Mouse (Mus musculus) left cerebral cortex, adult 18-20 months (tissue): ENCODE measurements at regions not wholly inside any gene's neighbourhood (a gene's known extent, or its start where the extent isn't known, plus 50 kb on each side); places are given as distances from the start of the nearest gene placed in this dataset.
A peak's percentile ranks its signal among the peaks of the same experiment; 100 is the strongest.
"Not testable (repeated sequence)": the region's sequence is repeated elsewhere in the genome, so short reads cannot be mapped to it uniquely, and the experiment has no call there.

ENCODE experiments used
- DNase-seq, 2 experiments: peaks; one replicate each; pipeline ENCODE4 v3.0.0; 2021 to 2022; ENCODE audit warnings: low spot score in 2 of 2, mixed read lengths in 1 of 2

DNA sequence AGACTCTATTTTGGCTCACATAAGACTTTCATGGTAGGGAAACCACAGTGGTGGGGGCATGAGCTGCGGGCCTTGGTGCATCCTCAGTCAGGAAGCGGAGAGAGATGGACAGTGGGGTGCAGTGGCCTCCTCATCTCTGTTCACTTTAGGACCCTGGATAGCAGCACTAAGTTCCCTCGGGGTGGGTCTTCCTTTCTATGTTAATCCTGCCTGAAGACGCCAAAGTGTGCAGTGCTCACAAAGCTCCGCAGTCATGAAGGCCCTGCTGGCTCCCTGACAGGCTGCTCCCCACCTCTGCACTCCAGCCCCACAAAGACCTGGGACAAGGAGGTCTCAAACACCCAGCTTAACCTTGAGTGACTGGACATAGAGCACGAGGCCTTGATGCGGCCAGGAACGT lies 56.8 kb downstream of the Sox1 start:
- no peak for DNase-seq

DNA sequence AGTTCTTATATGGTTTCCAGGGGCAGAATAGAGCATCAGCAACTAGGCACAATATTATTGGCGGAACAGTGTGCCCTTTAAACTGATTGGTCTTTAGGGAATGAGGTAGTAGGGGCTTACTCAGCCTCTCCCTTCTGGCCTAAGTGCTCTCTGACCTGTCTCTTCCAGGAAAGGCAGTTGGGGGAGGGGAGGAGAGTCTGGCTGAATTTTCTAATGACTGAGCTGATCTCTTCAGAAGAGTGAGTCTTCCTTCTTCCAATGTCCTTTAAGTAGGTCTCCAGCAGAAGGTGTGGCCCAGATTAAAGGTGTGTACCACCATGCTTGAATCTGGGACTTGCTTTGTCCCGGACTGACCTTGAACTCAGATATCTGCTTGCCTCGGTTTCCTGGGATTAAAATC lies 60.3 kb downstream of the Sox1 start:
- not testable (repeated sequence) for DNase-seq

DNA sequence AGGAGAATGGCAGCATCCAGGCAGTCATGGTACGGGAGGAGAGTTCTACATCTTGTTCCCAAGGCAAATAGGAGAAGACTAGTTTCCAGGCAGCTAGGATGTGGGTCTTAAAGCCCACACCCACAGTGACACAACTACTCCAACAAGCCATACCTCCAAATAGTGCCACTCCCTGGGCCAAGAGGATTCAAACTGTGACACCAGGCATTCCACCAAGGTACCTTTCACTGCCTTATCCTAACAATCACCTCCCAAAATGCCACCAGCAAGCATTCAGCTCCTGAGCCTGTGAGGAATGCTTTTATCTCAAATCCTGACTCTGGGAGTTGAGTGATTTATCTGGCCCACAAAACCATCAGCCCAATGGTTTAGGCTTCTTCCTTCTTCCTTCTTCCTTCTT lies 61.2 kb downstream of the Sox1 start:
- DNase-seq = no peak

DNA sequence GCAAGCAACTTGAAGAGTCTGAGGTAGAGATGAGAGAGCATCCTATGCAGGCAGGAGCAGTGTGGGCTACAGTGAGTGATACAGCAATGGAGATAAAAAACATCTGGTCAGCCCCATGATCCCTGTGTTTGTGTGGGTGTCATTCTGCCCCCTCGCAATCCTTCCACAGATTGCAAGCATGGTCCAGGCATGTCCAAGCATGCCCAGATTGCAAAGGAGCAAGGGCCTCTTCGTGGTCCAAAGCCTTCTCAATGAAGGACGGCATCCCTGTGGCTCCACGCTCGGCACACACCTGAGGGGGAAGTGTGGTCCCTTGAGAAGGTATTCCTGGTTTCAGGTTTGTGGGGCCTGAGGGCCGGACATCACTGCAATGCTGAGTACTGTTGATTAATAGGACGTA lies 61.9 kb downstream of the Sox1 start:
- DNase-seq = no peak

DNA sequence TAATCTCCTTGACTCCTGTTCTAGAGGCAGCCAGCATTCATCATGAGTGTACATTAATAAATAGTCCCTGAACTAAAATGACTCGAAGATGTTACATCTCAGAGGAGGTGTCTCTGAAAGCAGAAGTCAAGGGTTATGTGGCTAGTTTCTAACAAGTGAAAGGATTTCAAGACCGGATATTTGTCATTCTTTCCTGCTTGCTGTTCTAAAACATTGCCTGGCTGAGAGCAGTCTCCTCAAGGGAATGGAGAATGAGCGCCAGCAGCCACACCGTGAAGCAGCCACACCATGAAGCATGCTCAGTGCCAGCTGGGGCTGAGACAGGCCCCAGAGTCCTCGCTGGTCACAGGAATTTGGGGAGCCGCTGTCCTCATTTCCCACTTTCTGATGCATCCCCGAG lies 71.8 kb downstream of the Sox1 start:
- no peak for DNase-seq

DNA sequence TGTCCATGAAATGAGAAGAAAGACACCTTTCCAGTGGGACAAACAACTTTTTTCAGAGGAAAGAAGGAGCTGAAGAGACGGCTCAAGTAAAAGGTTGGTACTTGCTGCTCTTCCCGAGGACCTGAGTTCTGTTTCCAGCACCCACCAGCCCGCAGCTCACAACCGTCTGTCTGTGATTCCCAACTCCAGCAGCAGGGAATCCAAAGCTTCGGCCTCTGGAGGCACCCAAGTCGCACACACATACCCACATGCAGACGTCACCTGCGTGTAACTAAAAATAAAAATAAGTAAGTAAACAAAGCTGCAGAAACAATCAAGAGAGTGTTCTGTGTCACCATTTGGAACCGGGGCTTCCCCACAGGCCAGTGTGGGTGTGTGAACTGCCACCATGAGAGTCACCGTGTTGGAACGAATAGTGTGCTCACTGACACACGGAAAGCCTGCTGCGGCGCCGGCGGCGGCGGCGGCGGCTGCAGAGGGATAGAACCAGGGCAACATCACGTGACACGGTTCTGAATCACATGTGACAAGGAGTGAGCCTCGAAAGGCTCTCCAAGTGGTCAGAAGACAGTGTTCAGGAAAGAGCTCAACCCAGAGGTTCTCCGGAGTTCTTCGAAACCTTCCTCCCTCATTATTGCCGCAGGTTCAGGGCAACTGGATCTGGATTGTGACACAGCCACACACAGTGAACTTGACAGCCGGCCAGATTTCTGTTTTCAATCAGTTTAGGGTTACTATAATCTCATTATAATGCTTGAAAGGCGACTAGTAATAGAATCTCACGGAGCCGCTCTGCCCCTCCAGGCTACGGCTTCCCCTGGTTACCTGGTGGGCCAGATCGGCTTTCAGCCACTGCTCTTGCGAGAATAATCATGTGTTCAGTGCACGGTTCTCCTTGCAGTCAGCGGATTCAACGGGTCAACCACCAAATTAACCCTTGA lies 72.6 kb downstream of the Sox1 start:
- no peak for DNase-seq

DNA sequence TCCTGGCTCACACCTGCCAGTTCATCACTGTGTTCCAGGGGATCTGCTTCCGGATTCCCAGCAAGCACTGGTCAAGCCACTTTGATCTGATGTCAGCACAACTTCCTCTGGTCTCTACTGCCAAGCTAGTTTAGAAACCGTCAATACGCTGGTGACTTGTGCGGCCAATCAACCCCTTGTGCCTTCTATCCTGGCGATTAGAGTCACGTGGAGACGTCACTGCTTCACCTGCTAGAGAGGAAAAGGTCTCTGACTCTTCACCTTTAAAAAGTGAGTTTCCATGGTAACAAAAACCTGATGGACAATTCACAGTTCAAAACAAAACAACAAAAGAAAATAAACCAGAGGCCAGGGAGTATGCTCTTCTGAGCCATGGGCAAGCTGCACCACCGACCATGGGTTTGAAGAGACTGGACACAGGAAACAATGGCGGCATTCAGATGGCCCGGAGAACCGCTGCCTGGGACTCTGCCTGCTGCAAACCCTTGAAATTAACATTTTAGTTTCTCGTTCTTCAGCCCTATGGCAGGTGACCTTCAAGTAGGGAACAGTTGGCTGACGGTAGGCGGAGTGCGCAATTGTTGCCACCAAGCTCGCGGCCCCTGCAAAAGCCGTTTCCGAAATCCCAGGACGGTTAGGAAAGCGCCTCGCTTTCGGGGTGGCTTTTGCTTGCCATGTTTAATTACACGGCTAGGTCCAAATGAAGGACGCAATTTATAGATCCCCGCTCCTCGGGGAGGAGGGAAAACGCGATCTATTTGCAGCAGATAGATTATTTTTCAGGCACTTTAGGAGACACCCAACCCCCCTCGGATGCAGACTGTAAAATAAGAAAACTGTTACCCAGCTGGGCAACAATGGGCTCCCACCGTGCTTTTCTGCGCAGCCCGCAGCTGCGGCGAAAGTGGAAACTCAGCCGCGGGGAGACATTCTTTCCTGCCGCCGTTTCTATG lies 82.6 kb downstream of the Sox1 start:
- peak in 1 of 2 experiments; percentile 5 for DNase-seq

DNA sequence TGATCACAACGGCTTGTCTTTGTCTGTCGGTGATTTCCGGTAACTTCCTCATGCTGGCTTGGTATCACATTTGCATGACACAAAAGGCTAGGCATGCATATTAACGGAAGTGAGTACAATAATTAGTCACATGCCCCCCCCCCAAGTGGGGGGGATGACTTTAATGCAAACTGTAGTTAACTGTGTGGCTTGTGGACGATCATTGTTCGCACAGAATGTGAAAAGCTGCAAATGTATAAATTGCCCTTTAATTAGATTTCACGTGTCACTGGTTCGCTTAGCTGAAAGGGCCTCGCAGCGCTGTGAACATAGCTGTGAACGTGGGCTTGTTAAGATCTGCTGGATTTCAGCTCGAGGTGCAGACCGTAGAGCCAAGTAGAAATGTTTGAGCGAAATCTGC lies 86.8 kb downstream of the Sox1 start:
- no peak for DNase-seq

DNA sequence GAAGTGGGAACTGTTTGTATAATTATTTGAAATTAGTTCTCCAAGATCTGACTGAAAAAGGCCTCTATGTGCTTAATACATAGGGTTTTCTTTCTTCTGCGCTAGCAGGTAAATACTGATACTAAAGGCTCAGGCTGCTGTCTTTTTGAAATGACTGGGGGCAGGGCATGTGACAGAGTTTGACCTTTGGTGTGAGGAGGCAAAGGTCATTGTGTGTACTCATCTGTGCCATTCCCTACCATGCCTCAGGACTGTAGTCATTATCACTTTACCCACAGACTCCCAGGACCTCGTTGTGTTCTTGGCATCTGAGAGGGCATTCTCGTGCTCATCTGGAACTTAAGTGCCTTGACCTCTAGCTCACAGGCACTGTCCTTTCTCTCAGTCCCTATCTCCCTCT lies 88.5 kb downstream of the Sox1 start:
- no peak for DNase-seq

DNA sequence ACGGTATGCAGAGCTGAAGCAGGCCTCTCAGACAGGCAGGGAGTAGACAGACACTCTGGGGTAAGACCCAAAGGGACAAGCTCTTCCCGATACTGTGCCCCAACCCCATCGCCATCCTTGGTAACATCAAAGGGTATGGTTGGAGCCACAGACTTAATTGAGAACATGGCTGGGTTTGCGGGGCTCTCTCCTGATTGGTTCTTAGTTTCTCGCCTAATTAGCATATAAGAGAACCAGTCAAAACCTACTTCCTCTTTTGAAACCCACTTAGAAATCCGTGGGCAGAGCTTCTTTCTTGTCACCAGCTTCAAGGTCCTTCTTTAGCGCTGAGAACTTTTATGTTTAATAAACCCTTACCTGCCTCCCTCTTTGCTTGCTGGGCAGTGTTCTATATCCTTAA lies 87.5 kb upstream of the Spaca7 start:
- DNase-seq = no peak

DNA sequence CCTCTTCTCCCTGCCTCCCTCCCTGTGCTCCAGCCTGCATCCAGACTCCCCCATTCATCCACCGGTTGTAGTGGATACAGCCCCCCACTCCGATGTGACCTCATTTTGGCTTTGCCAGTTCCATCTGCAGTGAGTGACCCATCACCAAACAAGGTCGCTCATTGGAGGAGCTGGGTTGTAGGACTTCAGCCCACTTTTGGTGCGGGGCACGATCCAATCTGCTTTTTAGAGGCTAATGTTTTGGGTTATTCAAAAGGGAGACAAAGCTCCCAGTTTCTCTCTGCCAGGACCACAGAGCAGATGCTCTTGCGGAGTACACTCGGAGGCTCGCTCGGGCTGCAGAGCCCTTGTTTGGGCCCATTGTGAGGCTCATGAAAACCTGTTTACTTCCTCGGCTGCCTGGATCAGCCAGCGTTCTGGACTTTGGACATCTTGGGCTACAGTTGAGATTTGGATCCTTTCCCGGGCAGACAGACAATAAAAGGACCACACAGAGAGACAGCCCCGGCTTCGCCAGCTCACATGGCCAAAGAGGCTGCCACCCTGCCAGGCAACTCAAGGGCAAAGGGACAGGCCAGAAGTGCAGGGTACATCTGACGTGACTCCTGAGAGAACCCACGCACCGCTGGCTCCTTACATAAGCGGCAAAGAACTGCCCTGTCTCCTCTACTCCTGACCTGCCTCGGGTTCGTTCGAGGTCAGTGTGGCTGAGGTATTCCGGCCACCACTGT lies 86.3 kb upstream of the Spaca7 start:
- peak; percentile 45 to 56 for DNase-seq

DNA sequence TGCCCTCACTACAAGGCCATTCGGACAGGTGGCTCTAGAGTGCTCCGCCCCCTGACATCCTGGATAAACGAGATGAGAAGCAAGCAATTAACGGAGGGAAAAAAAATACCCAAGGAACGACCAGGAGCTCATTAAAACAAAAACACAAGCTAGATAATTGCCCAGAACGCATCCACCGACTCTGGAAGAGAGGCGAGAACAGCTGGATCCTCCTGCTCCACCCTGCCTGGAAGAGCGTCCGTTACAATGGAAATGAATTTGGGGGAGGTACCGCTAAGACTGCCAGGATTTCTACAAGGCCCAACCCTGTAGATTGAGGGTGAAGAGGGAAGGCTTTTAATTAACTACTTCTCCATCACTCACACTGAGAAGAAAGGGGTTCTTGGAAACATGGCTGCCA lies 85.6 kb upstream of the Spaca7 start:
- DNase-seq = no peak

DNA sequence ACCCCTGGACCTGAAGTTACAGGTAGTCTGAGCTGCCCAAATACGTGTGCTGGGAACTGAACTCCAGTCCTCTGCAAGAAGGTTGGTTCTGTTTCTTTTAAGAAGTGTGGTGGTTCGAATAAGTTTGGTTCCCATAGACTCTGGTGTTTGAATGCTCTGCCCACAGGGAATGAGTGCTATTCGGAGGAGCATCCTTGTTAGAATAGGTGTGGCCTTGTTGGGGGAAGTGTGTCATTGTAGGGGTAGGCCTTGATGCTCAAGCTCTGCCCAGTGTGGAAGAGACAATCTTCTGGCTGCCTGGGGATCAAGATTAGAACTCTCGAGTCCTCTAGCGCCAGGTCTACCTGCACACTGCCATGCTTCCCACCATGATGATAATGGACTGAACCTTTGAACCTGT lies 83.6 kb upstream of the Spaca7 start:
- DNase-seq = no peak

DNA sequence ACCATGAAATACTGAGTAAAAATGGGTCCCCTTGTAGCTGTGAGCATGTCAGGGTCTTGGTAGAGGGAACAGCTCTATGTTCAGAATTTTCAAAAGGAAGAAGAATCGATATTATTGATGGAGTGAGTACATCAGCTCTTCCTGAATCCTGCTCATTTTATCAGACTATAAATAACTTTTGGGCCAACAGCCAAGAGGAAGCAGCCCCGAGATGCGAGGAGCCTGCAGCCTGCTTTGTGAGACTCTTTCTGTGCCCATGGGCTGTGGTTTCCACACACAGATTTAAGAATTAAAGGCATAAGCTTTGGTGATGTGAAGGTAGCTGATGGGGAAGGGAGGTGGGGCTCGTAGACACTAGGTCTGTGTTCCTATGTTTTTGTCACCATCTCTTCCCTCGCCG lies 81.4 kb upstream of the Spaca7 start:
- DNase-seq = no peak

DNA sequence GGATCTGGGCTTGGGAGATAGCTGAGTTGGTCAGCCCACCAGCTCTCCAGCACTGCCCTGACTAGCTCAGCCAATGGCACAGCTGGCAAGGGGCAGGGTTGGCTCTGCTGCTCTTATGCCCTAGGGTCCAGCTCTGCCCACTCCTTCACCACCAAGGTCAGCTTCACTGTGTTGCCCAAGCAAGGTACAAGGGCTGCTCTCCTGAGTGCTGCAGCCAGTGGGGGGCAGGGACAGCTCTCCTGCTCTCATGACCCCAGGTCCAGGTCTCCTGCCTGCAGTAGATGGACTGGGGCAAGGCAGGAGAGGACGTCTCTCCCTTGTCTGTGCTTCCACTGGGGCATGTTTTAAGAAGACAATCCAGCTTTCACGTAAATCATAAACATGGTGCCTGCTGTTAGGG lies 80.4 kb upstream of the Spaca7 start:
- no peak for DNase-seq

DNA sequence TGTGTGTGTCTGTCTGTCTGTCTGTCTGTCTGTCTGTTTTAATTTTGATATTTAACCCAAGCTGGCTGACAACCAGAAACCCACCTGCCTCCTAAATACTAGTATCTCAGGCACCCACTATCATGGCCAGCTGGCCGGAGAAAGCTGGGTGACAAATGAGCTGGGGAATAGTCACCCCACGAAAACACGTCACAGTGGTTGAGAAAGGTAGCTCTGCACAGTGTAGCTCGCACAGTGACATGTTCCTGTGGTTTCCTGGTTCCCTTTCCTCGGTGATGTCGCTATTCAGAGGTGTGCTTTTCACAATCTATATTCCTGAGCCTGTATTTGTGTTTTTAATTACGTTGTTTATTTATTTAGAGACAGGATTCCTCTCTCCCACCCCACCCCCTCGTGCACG lies 78.3 kb upstream of the Spaca7 start:
- no peak for DNase-seq

DNA sequence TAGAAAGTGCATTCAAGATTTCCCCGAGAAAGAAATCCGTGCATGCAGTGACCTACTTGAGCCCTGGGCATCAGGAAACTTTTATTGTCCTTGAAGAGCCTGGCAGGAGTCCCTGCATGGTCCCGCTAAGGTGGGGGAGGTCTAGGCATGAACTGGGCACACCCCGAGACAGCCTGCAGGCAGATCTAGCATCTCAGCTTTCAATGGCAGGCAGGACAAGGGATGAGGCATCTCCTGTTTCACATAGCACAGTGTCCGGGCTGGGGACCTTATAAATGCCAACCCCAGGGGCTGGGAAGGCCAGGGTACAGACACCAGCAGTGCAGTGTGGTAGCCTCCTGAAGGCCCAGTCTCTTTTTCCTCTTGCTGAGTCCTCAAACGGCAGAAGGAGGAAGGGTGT lies 75.4 kb upstream of the Spaca7 start:
- DNase-seq = no peak

DNA sequence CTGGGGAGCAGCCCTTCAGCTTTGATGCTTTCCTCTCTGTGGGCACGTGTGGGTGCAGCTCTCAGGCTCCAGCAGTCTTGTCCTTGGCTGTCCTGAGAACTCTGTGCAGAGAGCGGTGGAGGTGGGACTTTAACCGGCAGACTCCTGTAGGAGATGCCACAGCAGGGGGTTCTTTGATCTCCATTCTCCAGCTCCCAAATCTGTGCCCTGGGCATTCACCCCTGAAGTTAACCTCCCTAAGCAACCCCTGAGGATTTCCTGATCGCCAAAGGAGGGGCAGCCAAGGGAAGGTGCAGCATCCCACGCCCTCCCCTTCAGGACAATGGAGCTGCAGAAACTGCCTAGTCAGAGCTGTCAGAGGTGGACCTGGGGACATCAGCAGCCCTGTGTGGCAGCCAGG lies 73.2 kb upstream of the Spaca7 start:
- DNase-seq = no peak

DNA sequence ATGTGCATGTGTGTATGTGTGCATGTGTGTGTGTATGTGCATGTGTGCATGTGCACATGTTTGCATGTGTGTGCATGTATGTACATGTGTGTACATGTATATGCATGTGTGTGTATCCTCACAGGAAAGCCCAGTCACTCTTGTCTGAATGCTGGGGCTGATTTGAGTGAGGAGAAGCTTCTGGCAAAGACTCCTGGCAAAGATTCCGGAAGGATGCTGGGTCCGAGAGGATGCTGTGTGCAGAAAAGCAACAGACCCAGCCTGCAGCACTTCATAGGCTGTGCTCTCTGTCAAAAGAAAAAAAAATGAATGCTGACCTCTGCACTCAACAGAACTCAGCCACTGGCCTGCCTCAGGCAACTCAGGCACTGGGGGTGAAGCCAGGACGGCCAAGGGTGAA lies 72.5 kb upstream of the Spaca7 start:
- no peak for DNase-seq

DNA sequence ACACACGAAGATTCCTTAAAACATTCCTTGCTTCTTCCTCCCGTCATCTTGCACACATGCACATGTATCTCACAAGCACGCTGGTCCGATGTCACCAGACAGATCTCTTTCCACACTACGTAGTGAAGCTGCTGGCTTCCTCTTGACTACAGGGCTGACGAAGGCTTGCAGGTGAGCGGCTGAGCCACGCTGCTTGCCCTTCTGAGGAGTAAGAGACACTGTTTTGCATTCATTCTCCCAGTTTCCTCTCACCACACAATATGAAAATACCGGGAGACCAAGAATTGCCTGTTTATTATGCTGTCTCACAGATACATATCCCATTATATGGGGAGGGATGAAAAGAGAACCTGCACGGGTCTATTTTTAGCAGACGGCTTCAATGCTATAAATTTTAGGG lies 71.0 kb upstream of the Spaca7 start:
- DNase-seq = no peak

DNA sequence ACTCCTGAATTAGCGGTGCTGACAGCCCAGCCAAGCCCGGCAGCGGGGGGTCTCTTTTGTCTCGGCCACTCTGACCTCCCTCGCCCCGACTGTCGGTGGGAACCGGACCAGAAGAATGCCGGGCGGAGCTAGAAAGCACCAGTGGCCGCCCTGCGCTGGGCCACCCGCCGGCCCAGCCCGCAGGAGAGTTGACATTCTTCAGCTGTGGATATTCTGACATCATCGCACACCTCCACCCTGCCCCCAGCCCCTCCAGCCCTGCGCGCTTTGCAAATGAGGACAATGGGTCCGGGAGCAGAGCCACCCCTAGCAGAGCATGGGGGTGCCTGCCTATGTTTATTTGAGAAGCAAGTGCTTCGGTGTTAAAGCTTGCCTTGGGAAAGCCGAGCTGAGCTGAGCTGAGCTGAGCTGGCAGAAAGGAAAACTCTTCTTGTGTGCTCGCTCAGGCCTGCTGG lies 70.5 kb upstream of the Spaca7 start:
- DNase-seq = no peak
